Comparison of ENCODE assay signal across 26 mouse cellular contexts in genomic region chr6:113367574-113367973, GRCm38 (mm10). TPM values are rescaled to one million over a fixed set of nuclear protein-coding genes. Genes with fewer than 3 reads are reported as not detected.
A peak's percentile ranks its signal among the peaks of the same experiment; 100 is the strongest.
DNase-seq lines count a peak whose midpoint lies in the region; ATAC-seq and TF ChIP-seq lines count a peak whose summit lies in the region.
"Had no signal": no experiment of that assay in that cellular context is flagged by ENCODE, and none has a peak within 500 bp of the region (broad histone marks: within the 10 kb centered on the region; RNA-seq: fewer than 3 reads in every experiment).

No protein-coding gene starts in this region.

- no peak for ATAC-seq in kidney, embryonic 14.5 days (ENCODE audit: low FRiP score, low TSS enrichment)
- ATAC-seq in kidney, embryonic 16.5 days (ENCODE audit: low FRiP score, low TSS enrichment) = no peak
- ATAC-seq: CD4-positive, CD25-positive, alpha-beta regulatory T cell, adult 4 months; forebrain, embryonic 14.5 days had no signal

- H3K4me1 ChIP-seq in kidney, embryonic 14.5 days (ENCODE audit: control insufficient read depth, insufficient read depth, low read length) = no peaks in the 10 kb centered on the region
- H3K4me1 ChIP-seq in kidney, embryonic 16.5 days (ENCODE audit: insufficient read depth, low read length) = no peaks in the 10 kb centered on the region
- H3K4me1 ChIP-seq in E14TG2a.4 (replicated peaks; ENCODE audit: low read depth, low read length) = peaks cover 66% of the 10 kb centered on the region
- H3K4me1 ChIP-seq in ES-E14 (ENCODE audit: control insufficient read depth in 2 of 2, insufficient read depth in 2 of 2, low read length in 2 of 2, poor library complexity in 1 of 2) = peaks cover 6 to 15% of the 10 kb centered on the region in 2 experiments; a peak in 3 of 4 replicates
- H3K4me1 ChIP-seq: embryonic facial prominence, embryonic 13.5 days; embryonic facial prominence, embryonic 15.5 days; forebrain, embryonic 10.5 days; forebrain, embryonic 12.5 days had no signal

- H3K27ac ChIP-seq in kidney, embryonic 14.5 days (ENCODE audit: low read depth, low read length) = peak overlapping the region; percentile 62; the same call in 1 of the 2 replicates
- H3K27ac ChIP-seq in kidney, embryonic 16.5 days (ENCODE audit: low read length) = peak overlapping the region; percentile 63
- H3K27ac ChIP-seq in ES-E14 (ENCODE audit: insufficient read depth, low read depth, low read length, poor library complexity, severe bottlenecking) = peak overlapping the region; percentile 63; the same call in 1 of the 2 replicates
- H3K27ac ChIP-seq: embryonic facial prominence, embryonic 15.5 days; forebrain, embryonic 10.5 days; forebrain, embryonic 12.5 days had no signal

- H3K9ac ChIP-seq in kidney, embryonic 14.5 days (ENCODE audit: low read depth, low read length) = no peak overlapping the region
- no peak overlapping the region for H3K9ac ChIP-seq in kidney, embryonic 16.5 days (replicated peaks; ENCODE audit: low read length)
- H3K9ac ChIP-seq in ES-E14 (ENCODE audit: insufficient read depth, low read depth, low read length, poor library complexity, severe bottlenecking) = no peak overlapping the region; the same call in 1 of the 2 replicates
- H3K9ac ChIP-seq: embryonic facial prominence, embryonic 13.5 days; embryonic facial prominence, embryonic 15.5 days; forebrain, embryonic 12.5 days; forebrain, postnatal 0 days had no signal

- in situ Hi-C loops in ES-E14 (cut with MboI; ENCODE audit: low sequenced_read_pairs in 2 of 2, unreplicated experiment in 2 of 2) = no loop called here

- DNase-seq in kidney, postnatal 10 days = no peak
- DNase-seq in kidney, adult 8-10 months = no peak
- DNase-seq in ES-E14 (ENCODE audit: low read depth, low spot score) = no peak
- no peak for DNase-seq in c-Kit-positive CD71-positive TER-119-positive erythroid progenitor cells, embryonic 14.5 days (ENCODE audit: low spot score)
- no peak for DNase-seq in heart, adult 8-10 months (ENCODE audit: low spot score)
- DNase-seq: adrenal gland, adult 2 months; adrenal gland, postnatal 10 days; adrenal gland, postnatal 25 days; B cell, adult 2 months; cerebellum, adult 11-12 months; cerebellum, adult 2 months; cerebellum, adult 9-10 months; cerebellum, postnatal 10 days; cerebellum, postnatal 25 days; forebrain, postnatal 0 days had no signal

- H3K36me3 ChIP-seq in kidney, embryonic 14.5 days (ENCODE audit: control insufficient read depth, insufficient read depth, low read length) = peaks cover 49% of the 10 kb centered on the region
- peaks cover 31% of the 10 kb centered on the region for H3K36me3 ChIP-seq in kidney, embryonic 16.5 days (ENCODE audit: insufficient read depth, low read length)
- H3K36me3 ChIP-seq in E14TG2a.4 (ENCODE audit: insufficient read depth, low read length) (peaks cover 48% of the 10 kb centered on the region), ES-E14 (ENCODE audit: control insufficient read depth, insufficient read depth, low read length, poor library complexity, severe bottlenecking) (peaks cover 33% of the 10 kb centered on the region)

- 92% methylated on average over 1 of the region's 1 CpGs for WGBS in kidney, embryonic 14.5 days
- WGBS in kidney, embryonic 16.5 days = 95% methylated on average over 1 of the region's 1 CpGs

- no peak overlapping the region for H3K4me3 ChIP-seq in kidney, embryonic 14.5 days (ENCODE audit: low read length)
- no peak overlapping the region for H3K4me3 ChIP-seq in kidney, embryonic 16.5 days (ENCODE audit: low read length)
- H3K4me3 ChIP-seq in E14TG2a.4 (replicated peaks; ENCODE audit: low read length) (peak overlapping the region; percentile 76), ES-E14 (ENCODE audit: insufficient read depth in 1 of 2, low read depth in 1 of 2, low read length in 2 of 2, poor library complexity in 1 of 2, severe bottlenecking in 1 of 2) (no peak overlapping the region)
- H3K4me3 ChIP-seq: embryonic facial prominence, embryonic 13.5 days; embryonic facial prominence, embryonic 15.5 days; erythroblast, embryonic 14.5 days; forebrain, embryonic 10.5 days; forebrain, embryonic 12.5 days had no signal

- no peaks in the 10 kb centered on the region for H3K27me3 ChIP-seq in kidney, embryonic 14.5 days (ENCODE audit: control insufficient read depth, insufficient read depth, low read length)
- H3K27me3 ChIP-seq in kidney, embryonic 16.5 days (ENCODE audit: insufficient read depth, low read length) = no peaks in the 10 kb centered on the region
- no peaks in the 10 kb centered on the region for H3K27me3 ChIP-seq in E14TG2a.4 (ENCODE audit: insufficient read depth, low read length)
- H3K27me3 ChIP-seq: CH12.LX; embryonic facial prominence, embryonic 13.5 days; embryonic facial prominence, embryonic 15.5 days; forebrain, embryonic 12.5 days had no signal

- H3K9me3 ChIP-seq in kidney, embryonic 14.5 days (ENCODE audit: control insufficient read depth, low read length) = no peaks in the 10 kb centered on the region
- H3K9me3 ChIP-seq in kidney, embryonic 16.5 days (ENCODE audit: low read length) = no peaks in the 10 kb centered on the region
- H3K9me3 ChIP-seq in E14TG2a.4 (ENCODE audit: low read length) = no peaks in the 10 kb centered on the region
- no peaks in the 10 kb centered on the region for H3K9me3 ChIP-seq in ES-E14 (ENCODE audit: control insufficient read depth, insufficient read depth, low read depth, low read length)
- H3K9me3 ChIP-seq: embryonic facial prominence, embryonic 13.5 days; embryonic facial prominence, embryonic 15.5 days; forebrain, embryonic 10.5 days; forebrain, embryonic 12.5 days had no signal

- no peak for TF ChIP-seq CTCF in E14TG2a.4 (conservative IDR thresholded peaks at IDR 0.05; ENCODE audit: low read length)

- H3K4me2 ChIP-seq in kidney, embryonic 14.5 days (replicated peaks; ENCODE audit: low read depth, low read length) = no peak overlapping the region
- no peak overlapping the region for H3K4me2 ChIP-seq in kidney, embryonic 16.5 days (replicated peaks; ENCODE audit: low read depth, low read length)
- H3K4me2 ChIP-seq: embryonic facial prominence, embryonic 13.5 days; embryonic facial prominence, embryonic 15.5 days; forebrain, embryonic 12.5 days had no signal

TF ChIP-seq in ES-E14, 5 proteins besides CTCF, POLR2A, EP300 and RAD21:
- TF ChIP-seq ZNF384 (IDR thresholded peaks at IDR 0.05; ENCODE audit: low read depth, low read length) (peak; percentile 93), HCFC1 (IDR thresholded peaks at IDR 0.05; ENCODE audit: borderline replicate concordance, insufficient read depth, low read length) (no peak)

RNA-seq across cellular contexts. Expression of gene Tada3, which starts 10.1 kb away (rescaled TPM):
- 59.9 and 65.8 TPM in 2 replicates for polyA plus RNA-seq in kidney, embryonic 14.5 days (2014; fragmentation: Nextera tagmentation; extraction: Ambion mirVana)
- 63.5 and 66.7 TPM in 2 replicates for polyA plus RNA-seq in kidney, embryonic 16.5 days (2015; fragmentation: Nextera tagmentation; extraction: Ambion mirVana)
- 31.7 and 35.3 TPM in 2 replicates for total RNA-seq in ES-E14 (2012; rRNA removed)
- 10 to 100 TPM; 20.7 to 23.8 (median 23.2) TPM for total RNA-seq in heart, adult 8-10 months (2022)

RNA-seq across cellular contexts. Expression of gene Arpc4, which starts 10.3 kb away (rescaled TPM):
- polyA plus RNA-seq in kidney, embryonic 14.5 days (2014; fragmentation: Nextera tagmentation; extraction: Ambion mirVana) = 230 and 351 TPM in 2 replicates
- 401 and 410 TPM in 2 replicates for polyA plus RNA-seq in kidney, embryonic 16.5 days (2015; fragmentation: Nextera tagmentation; extraction: Ambion mirVana)
- 217 and 227 TPM in 2 replicates for total RNA-seq in ES-E14 (2012; rRNA removed)
- total RNA-seq in heart, adult 8-10 months (2022) = 10 to 100 TPM; 58.5 to 72.8 (median 62.0) TPM

RNA-seq across cellular contexts. Expression of gene Ttll3, which starts 21.5 kb away (rescaled TPM):
- 2.0 and 2.4 TPM in 2 replicates for polyA plus RNA-seq in kidney, embryonic 14.5 days (2014; fragmentation: Nextera tagmentation; extraction: Ambion mirVana)
- 3.4 and 4.4 TPM in 2 replicates for polyA plus RNA-seq in kidney, embryonic 16.5 days (2015; fragmentation: Nextera tagmentation; extraction: Ambion mirVana)
- 5.3 and 6.9 TPM in 2 replicates for total RNA-seq in ES-E14 (2012; rRNA removed)
- total RNA-seq in heart, adult 8-10 months (2022) = 1 to 10 TPM in 1 of 4 experiments, under 1 TPM in 3; 0.44 to 1.0 (median 0.76) TPM

RNA-seq across cellular contexts. Expression of gene Camk1, which starts 23.8 kb away (rescaled TPM):
- 112 and 114 TPM in 2 replicates for polyA plus RNA-seq in kidney, embryonic 14.5 days (2014; fragmentation: Nextera tagmentation; extraction: Ambion mirVana)
- polyA plus RNA-seq in kidney, embryonic 16.5 days (2015; fragmentation: Nextera tagmentation; extraction: Ambion mirVana) = 110 and 117 TPM in 2 replicates
- total RNA-seq in ES-E14 (2012; rRNA removed) = 8.5 and 9.4 TPM in 2 replicates
- total RNA-seq in heart, adult 8-10 months (2022) = 10 to 100 TPM; 60.0 to 79.3 (median 71.7) TPM

RNA-seq across cellular contexts. Expression of gene Ogg1, which starts 40.8 kb away (rescaled TPM):
- polyA plus RNA-seq in kidney, embryonic 14.5 days (2014; fragmentation: Nextera tagmentation; extraction: Ambion mirVana) = 17.3 and 18.4 TPM in 2 replicates
- polyA plus RNA-seq in kidney, embryonic 16.5 days (2015; fragmentation: Nextera tagmentation; extraction: Ambion mirVana) = 17.4 and 19.4 TPM in 2 replicates
- total RNA-seq in ES-E14 (2012; rRNA removed) = 11.9 and 13.0 TPM in 2 replicates
- 1 to 10 TPM; 4.8 to 6.6 (median 5.0) TPM for total RNA-seq in heart, adult 8-10 months (2022)
